In genomic region chr19:24007002-24007637, GRCm38 (mm10) we compare ENCODE assay signal across 11 mouse cellular contexts. TPM values are rescaled to one million over a fixed set of nuclear protein-coding genes. Genes with fewer than 3 reads are reported as not detected.
A peak's percentile ranks its signal among the peaks of the same experiment; 100 is the strongest.
DNase-seq lines count a peak whose midpoint lies in the region; ATAC-seq and TF ChIP-seq lines count a peak whose summit lies in the region.
"Had no signal": no experiment of that assay in that cellular context is flagged by ENCODE, and none has a peak within 500 bp of the region (broad histone marks: within the 10 kb centered on the region; RNA-seq: fewer than 3 reads in every experiment).

No protein-coding gene starts in this region.

- WGBS in lung, adult 2 months: 74% methylated on average over 10 of the region's 10 CpGs
- 86% methylated on average over 10 of the region's 10 CpGs for WGBS in heart, embryonic 10.5 days

- no peak overlapping the region for H3ac ChIP-seq in myocyte (ENCODE audit: control insufficient read depth, insufficient read length)

- H3K9me3 ChIP-seq in heart, embryonic 10.5 days: no peaks in the 10 kb centered on the region
- H3K9me3 ChIP-seq: embryonic facial prominence, embryonic 13.5 days; limb, embryonic 13.5 days had no signal

- H3K4me1 ChIP-seq in lung, adult 2 months (ENCODE audit: control insufficient read depth, insufficient read depth, low read length): peaks cover 6% of the 10 kb centered on the region; the same call in 1 of the 2 replicates
- peaks cover 25% of the 10 kb centered on the region for H3K4me1 ChIP-seq in heart, embryonic 10.5 days

- intact Hi-C loops in heart, postnatal 25 days (cut with DNase I): no loop called here

- peaks cover 8% of the 10 kb centered on the region; the same call in 1 of the 2 replicates for H3K36me3 ChIP-seq in heart, embryonic 10.5 days
- no peaks in the 10 kb centered on the region for H3K36me3 ChIP-seq in myocyte (ENCODE audit: control insufficient read depth, insufficient read depth)
- H3K36me3 ChIP-seq: embryonic facial prominence, embryonic 13.5 days; limb, embryonic 13.5 days had no signal

- TF ChIP-seq POLR2A in lung, adult 2 months (IDR thresholded peaks at IDR 0.05; ENCODE audit: borderline replicate concordance, extremely low read depth, low read depth, low read length): no peak
- no peak for TF ChIP-seq POLR2A in myocyte (IDR thresholded peaks at IDR 0.05; ENCODE audit: insufficient read length, low read depth)

- no peak for ATAC-seq in megakaryocyte progenitor cell, adult 5-6 weeks (replicated peaks; ENCODE audit: poor library complexity)

- peak; percentile 93 for DNase-seq in heart, adult 11 months
- no peak for DNase-seq in heart, postnatal 25 days (ENCODE audit: low spot score)
- peak; percentile 45 for DNase-seq in lung, postnatal 10 days
- DNase-seq in lung, adult 2 months: no peak
- peak; percentile 42 for DNase-seq in heart, embryonic 10.5 days (ENCODE audit: low spot score)
- DNase-seq: adrenal gland, adult 8-10 months; kidney, postnatal 10 days had no signal

- TF ChIP-seq CTCF in lung, adult 2 months (IDR thresholded peaks at IDR 0.05; ENCODE audit: insufficient read depth, low read length): no peak

- no peak overlapping the region for H3K4me3 ChIP-seq in lung, adult 2 months (replicated peaks; ENCODE audit: extremely low read depth, low read depth, low read length)
- no peak overlapping the region for H3K4me3 ChIP-seq in heart, embryonic 10.5 days
- no peak overlapping the region for H3K4me3 ChIP-seq in myocyte
- H3K4me3 ChIP-seq: embryonic facial prominence, embryonic 13.5 days; limb, embryonic 13.5 days had no signal

- H3K27ac ChIP-seq in heart, embryonic 10.5 days: peak overlapping the region; percentile 62
- H3K27ac ChIP-seq: embryonic facial prominence, embryonic 13.5 days; limb, embryonic 13.5 days had no signal

- no peaks in the 10 kb centered on the region for H3K79me2 ChIP-seq in myocyte (ENCODE audit: control insufficient read depth, insufficient read depth)

- no peaks in the 10 kb centered on the region for H3K27me3 ChIP-seq in heart, embryonic 10.5 days (ENCODE audit: insufficient read depth, poor library complexity, severe bottlenecking)
- no peaks in the 10 kb centered on the region for H3K27me3 ChIP-seq in myocyte (ENCODE audit: control insufficient read depth, insufficient read depth, insufficient read length)
- H3K27me3 ChIP-seq: embryonic facial prominence, embryonic 13.5 days; limb, embryonic 13.5 days had no signal

- peak overlapping the region; percentile 48 for H3K4me2 ChIP-seq in myocyte (ENCODE audit: low read depth)
- H3K4me2 ChIP-seq: embryonic facial prominence, embryonic 13.5 days; limb, embryonic 13.5 days had no signal

TF ChIP-seq in myocyte, 11 proteins besides CTCF, POLR2A, EP300 and RAD21:
- TF ChIP-seq POLR2AphosphoS2 (IDR thresholded peaks at IDR 0.05; ENCODE audit: insufficient read length, low read depth) (no peak), REST (IDR thresholded peaks at IDR 0.05; ENCODE audit: insufficient read depth, insufficient read length) (no peak), MYOD1 (IDR thresholded peaks at IDR 0.05; ENCODE audit: control insufficient read depth in 1 of 3, insufficient read length in 2 of 3, low read depth in 2 of 3) (no peak), MYOG (IDR thresholded peaks at IDR 0.05; ENCODE audit: control insufficient read depth in 1 of 3, insufficient read depth in 1 of 3, insufficient read length in 2 of 3, low read depth in 2 of 3) (no peak), CEBPB (IDR thresholded peaks at IDR 0.05; ENCODE audit: insufficient read depth, poor library complexity, severe bottlenecking) (no peak), TCF12 (IDR thresholded peaks at IDR 0.05; ENCODE audit: insufficient read depth, poor library complexity, severe bottlenecking) (no peak), USF1 (IDR thresholded peaks at IDR 0.05; ENCODE audit: low read depth) (no peak), SRF (IDR thresholded peaks at IDR 0.05; ENCODE audit: control insufficient read depth, insufficient read length, low read depth) (no peak), E2F4 (IDR thresholded peaks at IDR 0.05; ENCODE audit: insufficient read depth) (no peak), MAX (IDR thresholded peaks at IDR 0.05; ENCODE audit: low read depth) (no peak), TCF3 (IDR thresholded peaks at IDR 0.05; ENCODE audit: insufficient read length, low read depth) (no peak)

RNA-seq across cellular contexts. Expression of gene Fam189a2, which starts 23.7 kb away (rescaled TPM):
- total RNA-seq in heart, postnatal 25 days (2021): 10 to 100 TPM; 49.6 to 53.1 TPM
- 106 and 145 TPM in 2 replicates for polyA plus RNA-seq in lung, adult 2 months (2012; rRNA removed)
- 3.3 and 5.3 TPM in 2 replicates for polyA plus RNA-seq in heart, embryonic 10.5 days (2016; fragmentation: Nextera tagmentation; extraction: Ambion mirVana)
- polyA plus RNA-seq in myocyte (2012; fragmentation: generic; extraction: Trizol): 1.9 TPM
- not detected in 2 replicates for total RNA-seq in megakaryocyte progenitor cell, adult 5-6 weeks (2015)
- not detected in 2 replicates for total RNA-seq in megakaryocyte progenitor cell, adult 5-6 weeks (2017)

Comparison
In these comparisons a context has a peak if more than half of its experiments do, and no peak if none do; other contexts are left out.
1. DNase-seq: peak in heart, adult 11 months (single experiment), lung, postnatal 10 days (single experiment) and heart, embryonic 10.5 days (single experiment); none in heart, postnatal 25 days (single experiment) and lung, adult 2 months (single experiment).
2. RNA of gene Fam189a2, which starts 23.7 kb away (polyA plus RNA-seq): 106 to 145 TPM in lung, adult 2 months; 3.3 to 5.3 TPM in heart, embryonic 10.5 days and 1.9 TPM in myocyte (single experiment); every median in the first group is over 10 times any median in the second.